Mouse (Mus musculus) forebrain, postnatal 0 days (tissue): Measurements from ENCODE around the gene Paqr7. TPM values are rescaled to one million over a fixed set of nuclear protein-coding genes. Genes with fewer than 3 reads are reported as not detected.

Source experiments
- ATAC-seq: fragments of 200-750 bp; cut with Nextera tagmentation; 2 replicates; pipeline ENCODE4 v1.8.0; 2017; ENCODE audit warnings: mild to moderate bottlenecking, moderate library complexity
- DNase-seq: peaks from one replicate; pipeline ENCODE4 v3.0.0-alpha.2; 2015
- H3K27ac ChIP-seq: fragments of 300-500 bp; sonication (generic); 2 replicates; pipeline ENCODE4 v1.5.1; 2014; ENCODE audit warnings: low read depth, mild to moderate bottlenecking, antibody characterized with exemption, low read length, moderate library complexity, mixed read lengths
- H3K27me3 ChIP-seq: fragments of 300-500 bp; sonication (generic); 2 replicates; pipeline ENCODE4 v1.6.1; 2014; ENCODE audit warnings: mild to moderate bottlenecking, low read length, mixed read lengths; ENCODE audit not compliant: insufficient read depth
- H3K36me3 ChIP-seq: fragments of 300-500 bp; sonication (generic); 2 replicates; pipeline ENCODE4 v1.6.1; 2014; ENCODE audit warnings: mild to moderate bottlenecking, moderate library complexity; ENCODE audit not compliant: insufficient read depth
- H3K4me1 ChIP-seq: fragments of 300-500 bp; sonication (generic); 2 replicates; pipeline ENCODE4 v1.6.1; 2014; ENCODE audit warnings: antibody characterized with exemption; ENCODE audit not compliant: insufficient read depth
- H3K4me2 ChIP-seq: fragments of 300-500 bp; sonication (generic); 2 replicates; pipeline ENCODE4 v1.6.1; 2014; ENCODE audit warnings: low read depth, mild to moderate bottlenecking, moderate library complexity
- H3K4me3 ChIP-seq: fragments of 300-500 bp; sonication (generic); 2 replicates; pipeline ENCODE4 v1.5.1; 2014; ENCODE audit warnings: low read depth, low read length, mixed read lengths
- H3K9ac ChIP-seq: fragments of 300-500 bp; sonication (generic); 2 replicates; pipeline ENCODE4 v1.6.1; 2014; ENCODE audit warnings: mild to moderate bottlenecking
- H3K9me3 ChIP-seq: fragments of 300-500 bp; sonication (generic); 2 replicates; pipeline ENCODE4 v1.6.1; 2016; ENCODE audit warnings: low read length
- CTCF ChIP-seq: sonication (generic); IDR thresholded peaks from 2 replicates; pipeline ENCODE4 v1.5.1; 2016; ENCODE audit warnings: antibody characterized with exemption, control low read depth, low read depth
- WGBS: fragments of 180-500 bp; shearing (Covaris S2); extraction: QIAGEN DNeasy Blood & Tissue Kit; methylation state at CpG from one replicate; pipeline ENCODE4 v1.1.7; 2014; 5-methylcytosine and 5-hydroxymethylcytosine counted together
- polyA plus RNA-seq: library from polyadenylated mRNA; unstranded; fragments of >200 nt; fragmentation: Nextera tagmentation; extraction: Ambion mirVana; gene quantifications from 2 replicates; pipeline ENCODE4 v1.2.1, GENCODE M21; 2015
- total RNA-seq: library from RNA; depleted of rRNA; stranded (reverse); fragments of >200 nt; gene quantifications from 2 replicates; pipeline ENCODE4 v1.2.3, GENCODE M21; 2014

Gene Paqr7
- total and polyA plus RNA-seq, 2 experiments from 2014 or later: 28.1 to 36.6 TPM

- Histone ChIP-seq H3K27ac (no peak overlapping the region), H3K4me2 (no peak overlapping the region), H3K4me1 (no peaks in the 10 kb centered on the region), H3K27me3 (no peaks in the 10 kb centered on the region), H3K9me3 (no peaks in the 10 kb centered on the region), H3K9ac (no peak overlapping the region), H3K4me3 (no peak overlapping the region), H3K36me3 (peaks cover 19% of the 10 kb centered on the region)
- no peak for DNase-seq
- no peak for TF ChIP-seq CTCF
- no peak for ATAC-seq
- 80% methylated on average over 4 of the region's 4 CpGs for WGBS
Observed at GRCm38 (mm10) chr4:134503686-134504357, 7.3 kb downstream of the Paqr7 start.

- Histone ChIP-seq H3K4me3 (no peak overlapping the region), H3K27ac (no peak overlapping the region), H3K9ac (no peak overlapping the region), H3K9me3 (no peaks in the 10 kb centered on the region), H3K4me2 (no peak overlapping the region), H3K27me3 (no peaks in the 10 kb centered on the region), H3K4me1 (no peaks in the 10 kb centered on the region), H3K36me3 (peaks cover 19% of the 10 kb centered on the region)
- 90% methylated on average over 4 of the region's 4 CpGs for WGBS
- ATAC-seq (no peak), DNase-seq (no peak)
- TF ChIP-seq CTCF: no peak
Observed at GRCm38 (mm10) chr4:134505303-134505789, 8.8 kb downstream of the Paqr7 start.

- no peaks in the 10 kb centered on the region for H3K9me3 ChIP-seq
- DNase-seq: no peak
- no peak for ATAC-seq
- no peak overlapping the region for H3K9ac ChIP-seq
- H3K4me1 ChIP-seq: no peaks in the 10 kb centered on the region
- H3K36me3 ChIP-seq: peaks cover 19% of the 10 kb centered on the region
- no peak overlapping the region for H3K27ac ChIP-seq
- no peak for TF ChIP-seq CTCF
- no peak overlapping the region for H3K4me2 ChIP-seq
- no peak overlapping the region for H3K4me3 ChIP-seq
- H3K27me3 ChIP-seq: no peaks in the 10 kb centered on the region
- 79% methylated on average over 3 of the region's 4 CpGs for WGBS
Observed at GRCm38 (mm10) chr4:134505966-134506594, 9.6 kb downstream of the Paqr7 start.

- 89% methylated on average over 19 of the region's 19 CpGs for WGBS
- no peaks in the 10 kb centered on the region for H3K27me3 ChIP-seq
- ATAC-seq (no peak), DNase-seq (no peak)
- H3K27ac ChIP-seq: no peak overlapping the region
- H3K9me3 ChIP-seq: no peaks in the 10 kb centered on the region
- H3K4me1 ChIP-seq: no peaks in the 10 kb centered on the region
- H3K4me3 ChIP-seq: no peak overlapping the region
- H3K9ac ChIP-seq: no peak overlapping the region
- H3K36me3 ChIP-seq: peaks cover 19% of the 10 kb centered on the region
- H3K4me2 ChIP-seq: no peak overlapping the region
- no peak for TF ChIP-seq CTCF
Observed at GRCm38 (mm10) chr4:134506713-134507112, 10.2 kb downstream of the Paqr7 start.

- WGBS: 79% methylated on average over 4 of the region's 4 CpGs
- H3K4me3 ChIP-seq: peak overlapping the region; percentile 42
- ATAC-seq: peak; percentile 7
Observed at GRCm38 (mm10) chr4:134510396-134510795, 13.9 kb downstream of the Paqr7 start.

GRCm38 (mm10) chr4:134510845-134511411 is 14.4 kb downstream of the Paqr7 start, which contains the start of gene Aunip:
Gene Aunip, plus strand, starts transcription at chr4:134510999.
- peak; percentile 95 for DNase-seq
- Histone ChIP-seq H3K4me3 (peak within 1 kb of the TSS; percentile 42), H3K4me2 (peak within 1 kb of the TSS; percentile 89), H3K9me3 (no peaks in the 10 kb centered on the region), H3K9ac (no peak within 1 kb of the TSS; the same call in 1 of the 2 replicates), H3K27ac (no peak within 1 kb of the TSS), H3K4me1 (no peaks in the 10 kb centered on the region), H3K36me3 (peaks cover 19% of the 10 kb centered on the region), H3K27me3 (no peaks in the 10 kb centered on the region)
- ATAC-seq: peak; percentile 98
- TF ChIP-seq CTCF: peak; percentile 24
- WGBS: 2% methylated on average over 42 of the region's 42 CpGs

More at GRCm38 (mm10) chr4:134510396-134510795, 13.9 kb downstream of the Paqr7 start:
- H3K36me3 ChIP-seq: peaks cover 19% of the 10 kb centered on the region
- no peaks in the 10 kb centered on the region for H3K9me3 ChIP-seq
- no peaks in the 10 kb centered on the region for H3K4me1 ChIP-seq
- no peak for DNase-seq
- H3K27me3 ChIP-seq: no peaks in the 10 kb centered on the region
- no peak overlapping the region for H3K27ac ChIP-seq
- peak overlapping the region; percentile 89 for H3K4me2 ChIP-seq
- no peak overlapping the region for H3K9ac ChIP-seq
- TF ChIP-seq CTCF: no peak

GRCm38 (mm10) chr4:134511730-134512129 is 15.2 kb downstream of the Paqr7 start:
- Histone ChIP-seq H3K36me3 (peaks cover 17% of the 10 kb centered on the region), H3K9ac (no peak overlapping the region), H3K4me2 (no peak overlapping the region), H3K27ac (no peak overlapping the region), H3K4me1 (no peaks in the 10 kb centered on the region), H3K9me3 (no peaks in the 10 kb centered on the region), H3K4me3 (no peak overlapping the region), H3K27me3 (no peaks in the 10 kb centered on the region)
- no peak for TF ChIP-seq CTCF
- no peak for ATAC-seq
- 75% methylated on average over 6 of the region's 6 CpGs for WGBS
- no peak for DNase-seq
